ENCODE assay signal across 8 mouse cellular contexts in genomic region chr17:15723866-15724475, GRCm38 (mm10). TPM values are rescaled to one million over a fixed set of nuclear protein-coding genes. Genes with fewer than 3 reads are reported as not detected.
DNase-seq lines count a peak whose midpoint lies in the region; ATAC-seq and TF ChIP-seq lines count a peak whose summit lies in the region.
"Not testable (repeated sequence)": the region's sequence is repeated elsewhere in the genome, so short reads cannot be mapped to it uniquely, and the experiment has no call there.

No protein-coding gene starts in this region.

- peaks cover 0 to 11% of the 10 kb centered on the region in 2 experiments; a peak in 2 of 4 replicates for H3K4me1 ChIP-seq in CH12.LX (ENCODE audit: control insufficient read depth in 1 of 2, insufficient read depth in 2 of 2)
- H3K4me1 ChIP-seq in intestine, postnatal 0 days (replicated peaks; ENCODE audit: control insufficient read depth, insufficient read depth, low read length); liver, embryonic 14.5 days (replicated peaks; ENCODE audit: control insufficient read depth in 2 of 2, insufficient read depth in 2 of 2, low read length in 1 of 2): not testable (repeated sequence)

- peaks cover 16% of the 10 kb centered on the region for H3K79me2 ChIP-seq in CH12.LX (replicated peaks; ENCODE audit: control insufficient read depth, extremely low read depth, insufficient read depth, poor library complexity, severe bottlenecking)

- dilution Hi-C loops in CH12.LX (cut with MboI; ENCODE audit: extremely low pct_ligation_motif_present, extremely low pct_unique_long_range_greater_than_20kb, low sequenced_read_pairs) = not testable (repeated sequence)

- TF ChIP-seq CTCF in CH12.LX (conservative IDR thresholded peaks at IDR 0.05 in 1 of 2, IDR thresholded peaks at IDR 0.05 in 1 of 2; ENCODE audit: low read depth in 2 of 2, low read length in 2 of 2) = peak in 1 of 2 experiments; percentile 61; a peak in 2 of 4 replicates
- peak; percentile 58 for TF ChIP-seq CTCF in intestine, postnatal 0 days (IDR thresholded peaks at IDR 0.05; ENCODE audit: low read depth)
- TF ChIP-seq CTCF in liver, embryonic 14.5 days (IDR thresholded peaks at IDR 0.05; ENCODE audit: low read depth) = peak; percentile 41; the same call in 1 of the 2 replicates

- peak; percentile 59; the same call in 1 of the 2 replicates for ATAC-seq in granulocyte monocyte progenitor cell, adult 5-6 weeks (replicated peaks; ENCODE audit: poor library complexity, severe bottlenecking)
- ATAC-seq in intestine, postnatal 0 days; liver, embryonic 14.5 days (ENCODE audit: insufficient read depth): not testable (repeated sequence)

- H3K36me3 ChIP-seq in CH12.LX (replicated peaks in 1 of 2; ENCODE audit: control insufficient read depth in 1 of 2, insufficient read depth in 1 of 2, low read length in 1 of 2) = peaks cover 33 to 71% of the 10 kb centered on the region in 2 experiments
- peaks cover 31% of the 10 kb centered on the region for H3K36me3 ChIP-seq in intestine, postnatal 0 days (ENCODE audit: control insufficient read depth, insufficient read depth)
- H3K36me3 ChIP-seq in liver, embryonic 14.5 days (replicated peaks; ENCODE audit: control insufficient read depth, insufficient read depth, low read depth) = peaks cover 37% of the 10 kb centered on the region

- not testable (repeated sequence) for H3K27ac ChIP-seq in CH12.LX (ENCODE audit: insufficient read depth, low read depth); intestine, postnatal 0 days (ENCODE audit: low read depth, low read length); liver, embryonic 14.5 days

- TF ChIP-seq RAD21 in CH12.LX (IDR thresholded peaks at IDR 0.05; ENCODE audit: low read depth, low read length) = peak; percentile 35

- not testable (repeated sequence) for H3K4me3 ChIP-seq in CH12.LX (replicated peaks in 1 of 3; ENCODE audit: low read depth in 2 of 3, low read length in 2 of 3, poor library complexity in 1 of 3); intestine, postnatal 0 days (ENCODE audit: low read depth, low read length); liver, embryonic 14.5 days (ENCODE audit: insufficient read depth in 1 of 2, low read depth in 2 of 2, low read length in 2 of 2)

- peak; percentile 57 for DNase-seq in CH12.LX (ENCODE audit: extremely low read depth)
- DNase-seq in adrenal gland, postnatal 14 days = peak; percentile 58
- peak; percentile 68 to 72 for DNase-seq in cerebellum, postnatal 14 days
- DNase-seq in liver, embryonic 14.5 days (ENCODE audit: low read depth in 3 of 3, low spot score in 3 of 3) = peak in 1 of 3 experiments; percentile 31
- peak; percentile 84 for DNase-seq in naive thymus-derived CD4-positive, alpha-beta T cell, adult 2 months (ENCODE audit: low read depth)
- DNase-seq in thymus, postnatal 0 days (ENCODE audit: low spot score) = peak; percentile 66

- TF ChIP-seq POLR2A in CH12.LX (IDR thresholded peaks at IDR 0.05; ENCODE audit: low read depth, low read length) = not testable (repeated sequence)

- H3K27me3 ChIP-seq in CH12.LX (replicated peaks); intestine, postnatal 0 days (replicated peaks; ENCODE audit: control insufficient read depth, insufficient read depth, low read length); liver, embryonic 14.5 days (ENCODE audit: control insufficient read depth, insufficient read depth, low read length): not testable (repeated sequence)

- H3K9ac ChIP-seq in CH12.LX (ENCODE audit: insufficient read depth, low read depth); intestine, postnatal 0 days (ENCODE audit: low read depth, low read length); liver, embryonic 14.5 days (replicated peaks): not testable (repeated sequence)

- H3K4me2 ChIP-seq in CH12.LX (ENCODE audit: insufficient read depth, low read depth, poor library complexity, severe bottlenecking); intestine, postnatal 0 days (replicated peaks; ENCODE audit: low read depth); liver, embryonic 14.5 days (ENCODE audit: low read depth): not testable (repeated sequence)

- not testable (repeated sequence) for TF ChIP-seq EP300 in CH12.LX (IDR thresholded peaks at IDR 0.05; ENCODE audit: low read length); liver, embryonic 14.5 days (IDR thresholded peaks at IDR 0.05; ENCODE audit: low read depth)

- in situ Hi-C loops in CH12.LX (cut with MboI; ENCODE audit: low pct_ligation_motif_present, low pct_unique_long_range_greater_than_20kb, low sequenced_read_pairs) = loop anchor here (25.0 kb wide), 1 partner anchor 187 kb away; the partner anchor contains the start of gene Pdcd2

- not testable (repeated sequence) for H3K9me3 ChIP-seq in CH12.LX (replicated peaks; ENCODE audit: low read length); intestine, postnatal 0 days (ENCODE audit: control insufficient read depth); liver, embryonic 14.5 days (ENCODE audit: control insufficient read depth, low read length)

- 87% methylated on average over 2 of the region's 5 CpGs for WGBS in intestine, postnatal 0 days
- whole genome bisulfite sequencing in liver, embryonic 14.5 days (ENCODE audit: insufficient replicate concordance) = 89% methylated on average over 2 of the region's 5 CpGs

TF ChIP-seq in CH12.LX, 34 proteins besides CTCF, POLR2A, EP300 and RAD21:
- peak; percentile 83 for TF ChIP-seq ZNF384 (IDR thresholded peaks at IDR 0.05; ENCODE audit: low read depth, low read length)
- TF ChIP-seq MAZ (IDR thresholded peaks at IDR 0.05; ENCODE audit: low read depth, low read length) = 0 out of 2 replicates have a peak, but pooled peaks have one; percentile 47
- peak; percentile 48 for TF ChIP-seq SMC3 (IDR thresholded peaks at IDR 0.05; ENCODE audit: low read depth, low read length)

RNA-seq across cellular contexts. Expression of gene Chd1, which starts 19.2 kb away (rescaled TPM):
- total RNA-seq in CH12.LX (2012; rRNA removed) (32.0 and 32.1 TPM in 2 replicates), CH12.LX (2014; rRNA removed) (29.6 and 32.4 TPM in 2 replicates)
- 45.0 and 61.3 TPM in 2 replicates for polyA plus RNA-seq in CH12.LX (2012; ENCODE audit: insufficient read length, low read depth)
- total RNA-seq in adrenal gland, postnatal 14 days (2021) = 47.2 and 47.4 TPM in 2 replicates
- total RNA-seq in granulocyte monocyte progenitor cell, adult 5-6 weeks (2014; fragmentation: Nextera tagmentation) = 34.8 and 39.1 TPM in 2 replicates
- total RNA-seq in granulocyte monocyte progenitor cell, adult 5-6 weeks (2017) = 55.8 and 68.2 TPM in 2 replicates
- 14.1 and 16.1 TPM in 2 replicates for polyA plus RNA-seq in intestine, postnatal 0 days (2015; fragmentation: Nextera tagmentation; extraction: Ambion mirVana)
- polyA plus RNA-seq in liver, embryonic 14.5 days (2012; rRNA removed) = 3.3 and 4.4 TPM in 2 replicates
- polyA plus RNA-seq in liver, embryonic 14.5 days (2014; fragmentation: Nextera tagmentation; extraction: Ambion mirVana) = 13.3 and 15.0 TPM in 2 replicates
- polyA plus RNA-seq in thymus, postnatal 0 days (2015; fragmentation: Nextera tagmentation; extraction: Ambion mirVana) = 52.3 and 69.7 TPM in 2 replicates
